Mouse (Mus musculus): ENCODE measurements around the gene Sfxn2. TPM values are rescaled to one million over a fixed set of nuclear protein-coding genes. Genes with fewer than 3 reads are reported as not detected.

The Sfxn2 gene
- total and polyA plus RNA-seq, 3 experiments, result 20.3 to 36.6 (median 21.2) TPM

GRCm38 (mm10) chr19:46533525-46533924 is 39.6 kb upstream of the Sfxn2 start:
- Histone ChIP-seq H3K36me3 (ENCODE audit: control insufficient read depth in 1 of 2, insufficient read depth in 2 of 2, low read length in 2 of 2) (peaks cover 0 to 25% of the 10 kb centered on the region in 2 experiments; a peak in 2 of 4 replicates), H3K4me1 (ENCODE audit: control insufficient read depth in 1 of 2, insufficient read depth in 2 of 2, low read length in 2 of 2) (peaks cover 12 to 27% of the 10 kb centered on the region in 2 experiments), H3K27me3 (ENCODE audit: control insufficient read depth in 1 of 2, insufficient read depth in 2 of 2, low read length in 2 of 2) (no peaks in the 10 kb centered on the region), H3K9ac (ENCODE audit: control insufficient read depth, low read depth, low read length, poor library complexity, severe bottlenecking) (no peak overlapping the region), H3K9me3 (replicated peaks; ENCODE audit: insufficient read depth, low read length) (no peaks in the 10 kb centered on the region), H3K4me3 (ENCODE audit: control insufficient read depth in 1 of 2, insufficient read depth in 1 of 2, low read depth in 2 of 2, low read length in 2 of 2) (no peak overlapping the region), H3K27ac (ENCODE audit: control insufficient read depth, low read depth, low read length) (no peak overlapping the region), H3K79me2 (ENCODE audit: control insufficient read depth, insufficient read depth, low read length, poor library complexity) (no peaks in the 10 kb centered on the region; the same call in 1 of the 2 replicates)
- no peak for DNase-seq (ENCODE audit: low read depth, low spot score)
- no peak for TF ChIP-seq NRF1 (IDR thresholded peaks at IDR 0.05; ENCODE audit: insufficient read depth, low read depth, low read length, poor library complexity, severe bottlenecking)
- no peak for TF ChIP-seq MYB (IDR thresholded peaks at IDR 0.05; ENCODE audit: low read depth, low read length)
- no peak for TF ChIP-seq ZMIZ1 (IDR thresholded peaks at IDR 0.05; ENCODE audit: low read depth, low read length)
- no peak for TF ChIP-seq GATA1 (IDR thresholded peaks at IDR 0.05; ENCODE audit: low read depth, low read length)
- no peak for TF ChIP-seq BHLHE40 (IDR thresholded peaks at IDR 0.05; ENCODE audit: borderline replicate concordance, low read depth, low read length)
- no peak for TF ChIP-seq TCF12 (IDR thresholded peaks at IDR 0.05; ENCODE audit: low read depth, low read length)
- no peak for TF ChIP-seq UBTF (IDR thresholded peaks at IDR 0.05; ENCODE audit: borderline replicate concordance, insufficient read depth, low read depth, low read length)
- TF ChIP-seq NELFE (IDR thresholded peaks at IDR 0.05; ENCODE audit: low read depth, low read length), result no peak
- TF ChIP-seq POLR2AphosphoS5 (IDR thresholded peaks at IDR 0.05; ENCODE audit: borderline replicate concordance, low read depth, low read length), result no peak
- TF ChIP-seq POLR2AphosphoS2 (IDR thresholded peaks at IDR 0.05; ENCODE audit: low read length), result no peak
- no peak for TF ChIP-seq EP300 (IDR thresholded peaks at IDR 0.05; ENCODE audit: low read depth in 1 of 2, low read length in 2 of 2)
- no peak for TF ChIP-seq HCFC1 (IDR thresholded peaks at IDR 0.05; ENCODE audit: low read depth, low read length)
- TF ChIP-seq E2F4 (IDR thresholded peaks at IDR 0.05; ENCODE audit: borderline replicate concordance, low read depth, low read length), result no peak
- no peak for TF ChIP-seq ZNF384 (IDR thresholded peaks at IDR 0.05; ENCODE audit: low read depth, low read length)

- Histone ChIP-seq H3K36me3 (ENCODE audit: control insufficient read depth in 1 of 2, insufficient read depth in 2 of 2, low read length in 2 of 2) (peaks cover 0 to 22% of the 10 kb centered on the region in 2 experiments; a peak in 2 of 4 replicates), H3K79me2 (ENCODE audit: control insufficient read depth, insufficient read depth, low read length, poor library complexity) (no peaks in the 10 kb centered on the region; the same call in 1 of the 2 replicates), H3K9me3 (replicated peaks; ENCODE audit: insufficient read depth, low read length) (no peaks in the 10 kb centered on the region), H3K9ac (ENCODE audit: control insufficient read depth, low read depth, low read length, poor library complexity, severe bottlenecking) (no peak overlapping the region), H3K27me3 (ENCODE audit: control insufficient read depth in 1 of 2, insufficient read depth in 2 of 2, low read length in 2 of 2) (no peaks in the 10 kb centered on the region), H3K4me1 (ENCODE audit: control insufficient read depth in 1 of 2, insufficient read depth in 2 of 2, low read length in 2 of 2) (peaks cover 12 to 27% of the 10 kb centered on the region in 2 experiments), H3K4me3 (ENCODE audit: control insufficient read depth in 1 of 2, insufficient read depth in 1 of 2, low read depth in 2 of 2, low read length in 2 of 2) (no peak overlapping the region), H3K27ac (ENCODE audit: control insufficient read depth, low read depth, low read length) (no peak overlapping the region)
- DNase-seq (ENCODE audit: low read depth, low spot score), result no peak
- no peak for TF ChIP-seq GATA1 (IDR thresholded peaks at IDR 0.05; ENCODE audit: low read depth, low read length)
- TF ChIP-seq MYC (IDR thresholded peaks at IDR 0.05; ENCODE audit: low read depth, low read length), result no peak
- TF ChIP-seq GABPA (IDR thresholded peaks at IDR 0.05; ENCODE audit: low read depth, low read length), result no peak
- no peak for TF ChIP-seq ELF1 (IDR thresholded peaks at IDR 0.05; ENCODE audit: low read depth, low read length)
- no peak for TF ChIP-seq MAZ (IDR thresholded peaks at IDR 0.05; ENCODE audit: low read depth, low read length)
- no peak for TF ChIP-seq TAL1 (IDR thresholded peaks at IDR 0.05; ENCODE audit: low read length)
- no peak for TF ChIP-seq POLR2AphosphoS2 (IDR thresholded peaks at IDR 0.05; ENCODE audit: low read length)
- TF ChIP-seq ETS1 (IDR thresholded peaks at IDR 0.05; ENCODE audit: low read depth, low read length), result no peak
- no peak for TF ChIP-seq CHD2 (IDR thresholded peaks at IDR 0.05; ENCODE audit: low read length)
- no peak for TF ChIP-seq EP300 (IDR thresholded peaks at IDR 0.05; ENCODE audit: low read depth in 1 of 2, low read length in 2 of 2)
- no peak for TF ChIP-seq ZNF384 (IDR thresholded peaks at IDR 0.05; ENCODE audit: low read depth, low read length)
- no peak for TF ChIP-seq MEF2A (IDR thresholded peaks at IDR 0.05; ENCODE audit: extremely low read depth, insufficient replicate concordance, low read depth, low read length, poor library complexity, severe bottlenecking)
- TF ChIP-seq SMC3 (IDR thresholded peaks at IDR 0.05; ENCODE audit: low read depth, low read length), result no peak
- TF ChIP-seq USF1 (IDR thresholded peaks at IDR 0.05; ENCODE audit: low read depth, low read length), result no peak
- no peak for TF ChIP-seq ZMIZ1 (IDR thresholded peaks at IDR 0.05; ENCODE audit: low read depth, low read length)
- TF ChIP-seq E2F4 (IDR thresholded peaks at IDR 0.05; ENCODE audit: borderline replicate concordance, low read depth, low read length), result no peak
- no peak for TF ChIP-seq MXI1 (IDR thresholded peaks at IDR 0.05; ENCODE audit: low read depth, low read length)
- no peak for TF ChIP-seq CTCF (IDR thresholded peaks at IDR 0.05 in 2 of 3, conservative IDR thresholded peaks at IDR 0.05 in 1 of 3; ENCODE audit: control insufficient read depth in 1 of 3, insufficient read depth in 1 of 3, low read depth in 2 of 3, low read length in 3 of 3, poor library complexity in 1 of 3, severe bottlenecking in 1 of 3)
- no peak for TF ChIP-seq SIN3A (IDR thresholded peaks at IDR 0.05; ENCODE audit: low read length)
Measured at GRCm38 (mm10) chr19:46534542-46535098, 38.5 kb upstream of the Sfxn2 start.

Measured in MEL (cell line).